In genomic region chr6:107531526-107532080, GRCm38 (mm10) we compare ENCODE assay signal across 10 mouse cellular contexts. TPM values are rescaled to one million over a fixed set of nuclear protein-coding genes. Genes with fewer than 3 reads are reported as not detected.
DNase-seq lines count a peak whose midpoint lies in the region; ATAC-seq and TF ChIP-seq lines count a peak whose summit lies in the region.
"Had no signal": no experiment of that assay in that cellular context is flagged by ENCODE, and none has a peak within 500 bp of the region (broad histone marks: within the 10 kb centered on the region; RNA-seq: fewer than 3 reads in every experiment).

No protein-coding gene starts in this region.

- no peak for DNase-seq in heart, postnatal 10 days
- DNase-seq in brain, embryonic 14.5 days (ENCODE audit: low read depth) = peak; percentile 66
- DNase-seq in urinary bladder, postnatal 4 days (ENCODE audit: low spot score in 2 of 2) = no peak
- no peak for DNase-seq in thymus, postnatal 4 days
- no peak for DNase-seq in frontal cortex, adult 2 months (ENCODE audit: extremely low spot score in 1 of 2, low spot score in 1 of 2)
- DNase-seq: gastrocnemius, postnatal 10 days; liver, postnatal 0 days had no signal

- H3K36me3 ChIP-seq in heart, embryonic 13.5 days = no peaks in the 10 kb centered on the region
- 0 out of 2 replicates have a peak, but pooled peaks cover 3% of the 10 kb centered on the region for H3K36me3 ChIP-seq in forebrain, embryonic 15.5 days
- no peaks in the 10 kb centered on the region for H3K36me3 ChIP-seq in midbrain, embryonic 12.5 days

- ATAC-seq in heart, embryonic 13.5 days (ENCODE audit: extremely low read depth, insufficient number of reproducible peaks, low FRiP score, low TSS enrichment) = no peak
- no peak for ATAC-seq in forebrain, embryonic 15.5 days (replicated peaks)
- no peak for ATAC-seq in midbrain, embryonic 12.5 days (ENCODE audit: low FRiP score, low read depth)
- ATAC-seq: liver, postnatal 0 days had no signal

- no peak overlapping the region for H3K9ac ChIP-seq in heart, embryonic 13.5 days
- peak overlapping the region; percentile 78 for H3K9ac ChIP-seq in forebrain, embryonic 15.5 days (replicated peaks)
- peak overlapping the region; percentile 93 for H3K9ac ChIP-seq in midbrain, embryonic 12.5 days (replicated peaks)
- H3K9ac ChIP-seq: liver, postnatal 0 days had no signal

- H3K4me2 ChIP-seq in heart, embryonic 13.5 days = 0 out of 2 replicates have a peak overlapping the region, but pooled peaks have one; percentile 99
- H3K4me2 ChIP-seq in forebrain, embryonic 15.5 days (replicated peaks) = peak overlapping the region; percentile 53
- peak overlapping the region; percentile 70 for H3K4me2 ChIP-seq in midbrain, embryonic 12.5 days (replicated peaks)

- H3K27me3 ChIP-seq in heart, embryonic 13.5 days (replicated peaks) = peaks cover 49% of the 10 kb centered on the region
- no peaks in the 10 kb centered on the region for H3K27me3 ChIP-seq in forebrain, embryonic 15.5 days
- H3K27me3 ChIP-seq in midbrain, embryonic 12.5 days = no peaks in the 10 kb centered on the region

- no peaks in the 10 kb centered on the region for H3K9me3 ChIP-seq in heart, embryonic 13.5 days
- no peaks in the 10 kb centered on the region for H3K9me3 ChIP-seq in forebrain, embryonic 15.5 days
- no peaks in the 10 kb centered on the region for H3K9me3 ChIP-seq in midbrain, embryonic 12.5 days

- WGBS in heart, embryonic 13.5 days = 57% methylated on average over 8 of the region's 8 CpGs
- WGBS in forebrain, embryonic 15.5 days = 10% methylated on average over 8 of the region's 8 CpGs
- 15% methylated on average over 8 of the region's 8 CpGs for WGBS in midbrain, embryonic 12.5 days

- no peak for TF ChIP-seq CTCF in brain, embryonic 14.5 days (IDR thresholded peaks at IDR 0.05; ENCODE audit: borderline replicate concordance, extremely low read depth, insufficient read depth, insufficient read length)

- peaks cover 18% of the 10 kb centered on the region for H3K4me1 ChIP-seq in heart, embryonic 13.5 days
- H3K4me1 ChIP-seq in forebrain, embryonic 15.5 days = peaks cover 43% of the 10 kb centered on the region
- peaks cover 43% of the 10 kb centered on the region for H3K4me1 ChIP-seq in midbrain, embryonic 12.5 days

- no peak overlapping the region for H3K4me3 ChIP-seq in heart, embryonic 13.5 days
- peak overlapping the region; percentile 66 for H3K4me3 ChIP-seq in forebrain, embryonic 15.5 days
- peak overlapping the region; percentile 89 for H3K4me3 ChIP-seq in midbrain, embryonic 12.5 days

- intact Hi-C loops in heart, postnatal 10 days (cut with DNase I) = no loop called here

- no peak for TF ChIP-seq POLR2A in brain, embryonic 14.5 days (IDR thresholded peaks at IDR 0.05; ENCODE audit: borderline replicate concordance, extremely low read depth, insufficient read depth, insufficient read length, poor library complexity, severe bottlenecking)

- H3K27ac ChIP-seq in heart, embryonic 13.5 days (replicated peaks) = no peak overlapping the region
- peak overlapping the region; percentile 89; the same call in 1 of the 2 replicates for H3K27ac ChIP-seq in forebrain, embryonic 15.5 days (replicated peaks)
- H3K27ac ChIP-seq in midbrain, embryonic 12.5 days (replicated peaks) = peak overlapping the region; percentile 91

RNA-seq across cellular contexts. Expression of gene Lrrn1, which starts 2.0 kb away (rescaled TPM):
- 1.9 and 2.0 TPM in 2 replicates for polyA plus RNA-seq in heart, embryonic 13.5 days (2015; fragmentation: Nextera tagmentation; extraction: Ambion mirVana)
- 1 to 10 TPM in 1 of 2 experiments, under 1 TPM in 1; 0.84 to 1.1 TPM for total RNA-seq in heart, postnatal 10 days (2021)
- 57.1 and 79.2 TPM in 2 replicates for polyA plus RNA-seq in brain, embryonic 14.5 days (2012; rRNA removed)
- polyA plus RNA-seq in forebrain, embryonic 15.5 days (2015; fragmentation: Nextera tagmentation; extraction: Ambion mirVana) = 36.2 and 41.5 TPM in 2 replicates
- 94.2 and 97.5 TPM in 2 replicates for polyA plus RNA-seq in midbrain, embryonic 12.5 days (2016; fragmentation: Nextera tagmentation; extraction: Ambion mirVana)
- 38.3 and 43.3 TPM in 2 replicates for polyA plus RNA-seq in frontal cortex, adult 2 months (2012; rRNA removed)

Comparison
In these comparisons a context has a peak if more than half of its experiments do, and no peak if none do; other contexts are left out.
1. RNA of gene Lrrn1, which starts 2.0 kb away (polyA plus RNA-seq): 94.2 to 97.5 TPM in midbrain, embryonic 12.5 days, 57.1 to 79.2 TPM in brain, embryonic 14.5 days, 38.3 to 43.3 TPM in frontal cortex, adult 2 months and 36.2 to 41.5 TPM in forebrain, embryonic 15.5 days; 1.9 to 2.0 TPM in heart, embryonic 13.5 days; every median in the first group is over 10 times any median in the second.
2. Peak in every context shown above with its lines, with median percentiles within 50 percentile points of each other: H3K4me2 ChIP-seq.